In genomic region chrX:111196376-111196775, GRCm38 (mm10) we compare ENCODE assay signal across 10 mouse cellular contexts. TPM values are rescaled to one million over a fixed set of nuclear protein-coding genes. Genes with fewer than 3 reads are reported as not detected.
DNase-seq lines count a peak whose midpoint lies in the region; ATAC-seq and TF ChIP-seq lines count a peak whose summit lies in the region.
"Had no signal": no experiment of that assay in that cellular context is flagged by ENCODE, and none has a peak within 500 bp of the region (broad histone marks: within the 10 kb centered on the region; RNA-seq: fewer than 3 reads in every experiment).

No protein-coding gene starts in this region.

- no peak overlapping the region for H3K27ac ChIP-seq in heart, postnatal 0 days (ENCODE audit: low read depth)
- no peak overlapping the region for H3K27ac ChIP-seq in midbrain, embryonic 14.5 days (replicated peaks; ENCODE audit: low read depth, low read length)
- no peak overlapping the region for H3K27ac ChIP-seq in midbrain, embryonic 15.5 days
- no peak overlapping the region for H3K27ac ChIP-seq in stomach, postnatal 0 days (replicated peaks)
- no peak overlapping the region for H3K27ac ChIP-seq in forebrain, embryonic 11.5 days (ENCODE audit: low read depth, low read length)

- intact Hi-C loops in heart, postnatal 36 days (cut with DNase I): no loop called here

- H3K4me2 ChIP-seq in heart, postnatal 0 days (ENCODE audit: low read depth, low read length): no peak overlapping the region
- no peak overlapping the region for H3K4me2 ChIP-seq in midbrain, embryonic 14.5 days (ENCODE audit: low read length)
- no peak overlapping the region for H3K4me2 ChIP-seq in midbrain, embryonic 15.5 days
- no peak overlapping the region for H3K4me2 ChIP-seq in stomach, postnatal 0 days (replicated peaks; ENCODE audit: low read depth)
- H3K4me2 ChIP-seq in forebrain, embryonic 11.5 days (ENCODE audit: low read depth, low read length, severe bottlenecking): no peak overlapping the region

- no peaks in the 10 kb centered on the region for H3K9me3 ChIP-seq in heart, postnatal 0 days (replicated peaks; ENCODE audit: control insufficient read depth, low read length)
- H3K9me3 ChIP-seq in midbrain, embryonic 14.5 days (ENCODE audit: control insufficient read depth, low read length): no peaks in the 10 kb centered on the region
- no peaks in the 10 kb centered on the region for H3K9me3 ChIP-seq in midbrain, embryonic 15.5 days
- H3K9me3 ChIP-seq in stomach, postnatal 0 days (ENCODE audit: control insufficient read depth, low read length): no peaks in the 10 kb centered on the region
- H3K9me3 ChIP-seq in forebrain, embryonic 11.5 days (ENCODE audit: control insufficient read depth, low read length): no peaks in the 10 kb centered on the region

- peak; percentile 50 for TF ChIP-seq CTCF in heart, postnatal 0 days (IDR thresholded peaks at IDR 0.05; ENCODE audit: low read depth)
- TF ChIP-seq CTCF in stomach, postnatal 0 days (IDR thresholded peaks at IDR 0.05; ENCODE audit: low read depth): peak; percentile 72

- TF ChIP-seq EP300 in heart, postnatal 0 days (IDR thresholded peaks at IDR 0.05; ENCODE audit: low read depth): no peak
- TF ChIP-seq EP300 in stomach, postnatal 0 days (optimal IDR thresholded peaks at IDR 0.05): no peak

- no peak for ATAC-seq in heart, postnatal 0 days (ENCODE audit: insufficient read depth, low read depth)
- no peak for ATAC-seq in midbrain, embryonic 14.5 days (ENCODE audit: low FRiP score, low TSS enrichment)
- ATAC-seq in midbrain, embryonic 15.5 days (replicated peaks): no peak
- ATAC-seq in common myeloid progenitor, adult 5-6 weeks (replicated peaks; ENCODE audit: low read depth, poor library complexity, severe bottlenecking): peak; percentile 56; the same call in 1 of the 2 replicates
- ATAC-seq in stomach, postnatal 0 days (ENCODE audit: low FRiP score, low TSS enrichment): no peak
- no peak for ATAC-seq in forebrain, embryonic 11.5 days (replicated peaks; ENCODE audit: low FRiP score)

- no peaks in the 10 kb centered on the region for H3K27me3 ChIP-seq in heart, postnatal 0 days (ENCODE audit: control insufficient read depth, insufficient read depth, low read length)
- H3K27me3 ChIP-seq in midbrain, embryonic 14.5 days (ENCODE audit: control insufficient read depth, insufficient read depth, low read length): no peaks in the 10 kb centered on the region
- H3K27me3 ChIP-seq in midbrain, embryonic 15.5 days (replicated peaks): no peaks in the 10 kb centered on the region
- H3K27me3 ChIP-seq in stomach, postnatal 0 days (ENCODE audit: control insufficient read depth, insufficient read depth, low read length): no peaks in the 10 kb centered on the region
- H3K27me3 ChIP-seq in forebrain, embryonic 11.5 days (ENCODE audit: control insufficient read depth, insufficient read depth, low read length): no peaks in the 10 kb centered on the region

- H3K4me1 ChIP-seq in heart, postnatal 0 days (ENCODE audit: control insufficient read depth, insufficient read depth): no peaks in the 10 kb centered on the region
- no peaks in the 10 kb centered on the region for H3K4me1 ChIP-seq in midbrain, embryonic 14.5 days (ENCODE audit: control insufficient read depth, insufficient read depth, low read length)
- no peaks in the 10 kb centered on the region for H3K4me1 ChIP-seq in midbrain, embryonic 15.5 days
- H3K4me1 ChIP-seq in stomach, postnatal 0 days (replicated peaks; ENCODE audit: control insufficient read depth, insufficient read depth): no peaks in the 10 kb centered on the region
- H3K4me1 ChIP-seq in forebrain, embryonic 11.5 days (replicated peaks; ENCODE audit: control insufficient read depth, insufficient read depth, low read length): no peaks in the 10 kb centered on the region

- H3K36me3 ChIP-seq in heart, postnatal 0 days (replicated peaks; ENCODE audit: control insufficient read depth, insufficient read depth, low read length): no peaks in the 10 kb centered on the region
- H3K36me3 ChIP-seq in midbrain, embryonic 14.5 days (ENCODE audit: control insufficient read depth, insufficient read depth, low read length): no peaks in the 10 kb centered on the region
- no peaks in the 10 kb centered on the region for H3K36me3 ChIP-seq in midbrain, embryonic 15.5 days (replicated peaks)
- H3K36me3 ChIP-seq in stomach, postnatal 0 days (ENCODE audit: control insufficient read depth, insufficient read depth, low read length): no peaks in the 10 kb centered on the region
- no peaks in the 10 kb centered on the region for H3K36me3 ChIP-seq in forebrain, embryonic 11.5 days (ENCODE audit: control insufficient read depth, insufficient read depth, low read length)

- 6% methylated on average over 2 of the region's 2 CpGs for WGBS in heart, postnatal 0 days
- WGBS in midbrain, embryonic 14.5 days: 2% methylated on average over 2 of the region's 2 CpGs
- 2% methylated on average over 2 of the region's 2 CpGs for WGBS in midbrain, embryonic 15.5 days
- 3% methylated on average over 2 of the region's 2 CpGs for WGBS in stomach, postnatal 0 days
- WGBS in forebrain, embryonic 11.5 days: 7% methylated on average over 2 of the region's 2 CpGs

- DNase-seq in heart, postnatal 0 days (ENCODE audit: low spot score): no peak
- no peak for DNase-seq in heart, postnatal 36 days
- peak; percentile 74 for DNase-seq in midbrain, embryonic 14.5 days
- no peak for DNase-seq in stomach, postnatal 0 days (ENCODE audit: low spot score)
- no peak for DNase-seq in forebrain, embryonic 11.5 days (ENCODE audit: low spot score)
- no peak for DNase-seq in cerebellum, adult 9-10 months

- no peak overlapping the region for H3K4me3 ChIP-seq in heart, postnatal 0 days (ENCODE audit: low read depth, low read length)
- no peak overlapping the region for H3K4me3 ChIP-seq in midbrain, embryonic 14.5 days (replicated peaks; ENCODE audit: low read depth, low read length)
- no peak overlapping the region for H3K4me3 ChIP-seq in midbrain, embryonic 15.5 days
- H3K4me3 ChIP-seq in stomach, postnatal 0 days (ENCODE audit: low read depth, low read length): no peak overlapping the region
- H3K4me3 ChIP-seq in forebrain, embryonic 11.5 days (ENCODE audit: low read depth, low read length): no peak overlapping the region

- no peak overlapping the region for H3K9ac ChIP-seq in heart, postnatal 0 days (replicated peaks; ENCODE audit: low read depth, low read length)
- H3K9ac ChIP-seq in midbrain, embryonic 14.5 days (replicated peaks; ENCODE audit: low read length): no peak overlapping the region
- H3K9ac ChIP-seq in midbrain, embryonic 15.5 days: no peak overlapping the region
- no peak overlapping the region for H3K9ac ChIP-seq in stomach, postnatal 0 days (ENCODE audit: low read length)
- no peak overlapping the region for H3K9ac ChIP-seq in forebrain, embryonic 11.5 days (ENCODE audit: low read length)

RNA-seq across cellular contexts. Expression of gene Gm10112, which starts 28.2 kb away (rescaled TPM):
- not detected in 2 replicates for total RNA-seq in heart, postnatal 0 days (2014; rRNA removed; ENCODE audit: low replicate concordance)
- polyA plus RNA-seq in heart, postnatal 0 days (2015; fragmentation: Nextera tagmentation; extraction: Ambion mirVana): not detected in 2 replicates
- not detected for total RNA-seq in heart, postnatal 36 days (2021)
- polyA plus RNA-seq in midbrain, embryonic 14.5 days (2014; fragmentation: Nextera tagmentation; extraction: Ambion mirVana): not detected in 2 replicates
- not detected in 2 replicates for polyA plus RNA-seq in midbrain, embryonic 15.5 days (2015; fragmentation: Nextera tagmentation; extraction: Ambion mirVana)
- not detected in 2 replicates for total RNA-seq in common myeloid progenitor, adult 5-6 weeks (2017)
- not detected in 2 replicates for polyA plus RNA-seq in stomach, postnatal 0 days (2015; fragmentation: Nextera tagmentation; extraction: Ambion mirVana)
- not detected in 2 replicates for polyA plus RNA-seq in forebrain, embryonic 11.5 days (2014; fragmentation: Nextera tagmentation; extraction: Ambion mirVana)
- total RNA-seq: heart, postnatal 25 days had no signal
- polyA plus RNA-seq: spleen, adult 2 months had no signal
